Mouse (Mus musculus) neutrophil, adult 65 days (primary cell): ENCODE results near the gene Ifi202b. TPM values are rescaled to one million over a fixed set of nuclear protein-coding genes. Genes with fewer than 3 reads are reported as not detected.

ENCODE experiments used
- total RNA-seq: library from RNA; stranded (reverse); gene quantifications from 2 replicates; pipeline ENCODE4 v1.2.4, GENCODE M21; 2023

Ifi202b gene
- not detected in 2 replicates for total RNA-seq

DNA sequence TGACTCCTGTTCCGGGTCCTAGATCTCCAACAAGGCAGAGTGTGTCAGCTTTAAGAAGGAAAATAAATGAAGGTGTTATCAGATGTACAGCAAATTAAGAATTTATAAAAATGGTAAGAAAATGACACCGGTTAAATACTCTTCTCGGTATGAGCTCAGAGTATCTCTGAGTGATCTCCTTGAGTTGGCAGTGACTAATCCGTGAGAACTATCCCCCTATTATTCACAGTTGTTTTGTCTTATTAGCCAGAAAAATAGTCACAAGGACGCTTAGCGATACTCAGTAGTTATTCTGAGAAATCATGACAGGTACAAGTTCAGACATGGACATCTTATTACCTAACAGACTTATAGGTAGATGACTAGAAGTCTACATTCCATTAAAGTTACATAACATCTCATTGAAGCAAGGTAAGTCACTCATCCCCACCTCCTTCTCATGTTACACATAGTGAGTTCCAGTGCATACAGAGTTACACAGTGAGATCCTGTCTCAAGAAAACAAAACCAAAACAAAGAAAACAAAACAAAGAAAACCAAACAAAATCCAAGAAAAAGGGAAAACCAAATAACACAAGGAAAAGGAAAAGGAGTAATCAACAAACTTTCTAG lies at the start of gene Ifi202b:
Gene Ifi202b, minus strand, starts transcription at position 51 of the 612 bp plus-strand sequence.

DNA sequence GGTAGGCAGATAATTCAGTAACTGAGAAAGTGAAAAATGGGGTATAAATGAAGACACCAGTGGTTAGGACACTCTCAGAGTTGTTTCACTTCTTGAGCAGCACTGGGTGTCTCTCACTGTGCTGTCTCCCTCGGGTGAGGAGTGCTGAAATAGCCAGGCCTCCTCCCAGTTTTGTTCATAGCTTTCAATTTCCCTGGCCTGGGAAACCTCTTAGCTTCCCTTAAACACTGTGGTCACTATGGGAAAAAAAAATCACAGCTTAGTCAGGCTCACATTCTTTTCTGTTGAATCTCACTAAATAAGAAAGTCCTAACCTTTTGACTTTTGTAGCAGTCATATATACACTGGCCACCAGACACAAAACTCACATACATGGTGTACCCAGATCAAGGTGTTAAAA lies 49.2 kb upstream of the Ifi202b start, which contains the start of gene Ifi205:
Gene Ifi205, minus strand, starts transcription at position 113 of the 400 bp plus-strand sequence.

DNA sequence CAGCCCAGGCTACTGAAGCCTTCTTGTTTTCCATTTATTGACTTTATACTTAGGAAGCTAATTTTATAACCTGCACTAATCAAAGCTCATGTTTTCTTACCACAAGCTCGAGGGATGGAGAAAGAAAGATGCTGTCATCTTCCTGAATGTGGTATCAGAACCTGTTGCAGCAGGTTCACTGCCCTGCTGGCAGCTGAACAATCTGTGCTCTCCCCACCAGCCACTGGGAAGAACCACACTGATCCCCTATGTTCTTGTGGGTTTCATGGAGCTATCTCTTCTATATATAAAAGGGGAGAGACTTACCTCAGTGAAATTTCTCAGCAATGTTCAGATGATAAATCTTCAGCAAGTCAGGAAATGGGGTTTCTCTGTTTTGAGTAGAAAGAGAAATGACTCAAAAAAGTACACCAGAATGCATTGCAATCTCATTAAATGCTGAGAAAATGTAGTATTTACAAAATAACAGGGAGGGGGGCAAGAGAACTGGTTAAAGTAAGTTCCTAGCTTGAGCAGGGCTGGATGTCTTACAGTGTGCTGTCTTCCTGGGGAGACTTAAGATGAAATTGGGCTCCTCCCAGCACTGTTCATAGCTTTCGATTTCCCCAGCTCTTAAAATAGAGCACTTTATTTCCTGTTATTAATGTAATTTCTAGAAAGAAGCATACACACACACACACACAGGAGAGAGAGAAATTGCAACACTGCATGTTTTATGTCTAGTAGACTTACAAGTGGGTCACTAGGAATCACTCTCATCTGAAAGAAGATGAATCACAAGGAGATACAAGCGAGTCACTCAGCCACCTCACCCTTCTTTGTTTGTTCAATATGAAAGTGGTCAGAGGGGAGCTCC lies 40.4 kb downstream of the Ifi202b start, which contains the start of the genes Mndal and Ifi203:
Gene Mndal, minus strand, starts transcription at position 568 of the 856 bp plus-strand sequence.
Gene Ifi203, minus strand, starts transcription at position 749 of the 856 bp plus-strand sequence.

Other genes with a start within 250 kb of the Ifi202b start
- gene Ifi207, start 241.0 kb downstream of the Ifi202b start, total RNA-seq = 7.8 and 20.1 TPM in 2 replicates
- 17.8 and 32.9 TPM in 2 replicates for gene Ifi204, start 215.8 kb downstream of the Ifi202b start, total RNA-seq
- 7.9 and 12.3 TPM in 2 replicates for gene Ifi211, start 69.7 kb downstream of the Ifi202b start, total RNA-seq
- gene Mndal, start 40.3 kb downstream of the Ifi202b start, total RNA-seq = 30.7 and 32.2 TPM in 2 replicates
- gene Ifi203, start 40.1 kb downstream of the Ifi202b start, total RNA-seq = 15.4 and 23.1 TPM in 2 replicates
- 2.4 and 6.3 TPM in 2 replicates for gene Ifi205, start 49.1 kb upstream of the Ifi202b start, total RNA-seq
- not detected in 2 replicates for gene Olfr433, start 58.0 kb upstream of the Ifi202b start, total RNA-seq
- not detected in 2 replicates for gene Olfr432, start 66.5 kb upstream of the Ifi202b start, total RNA-seq
- not detected in 2 replicates for gene Olfr430, start 83.9 kb upstream of the Ifi202b start, total RNA-seq
- not detected in 2 replicates for gene Olfr429, start 101.6 kb upstream of the Ifi202b start, total RNA-seq
- gene Olfr427, start 114.1 kb upstream of the Ifi202b start, total RNA-seq = not detected in 2 replicates
- not detected in 2 replicates for gene Olfr231, start 138.4 kb upstream of the Ifi202b start, total RNA-seq
- gene Olfr424, start 148.8 kb upstream of the Ifi202b start, total RNA-seq = not detected in 2 replicates
- not detected in 2 replicates for gene Olfr420, start 172.9 kb upstream of the Ifi202b start, total RNA-seq
- 0.98 and 2.2 TPM in 2 replicates for gene Spta1, start 190.0 kb upstream of the Ifi202b start, total RNA-seq